Mouse (Mus musculus): ENCODE data around the gene Usp32. TPM values are rescaled to one million over a fixed set of nuclear protein-coding genes. Genes with fewer than 3 reads are reported as not detected.

Gene Usp32
- polyA plus RNA-seq (2017; shearing (Covaris generic)) = 18.1 TPM

GRCm38 (mm10) chr11:85139581-85140540, at the start of gene Usp32:
Usp32 (minus strand) TSS chr11:85140161.

DNA sequence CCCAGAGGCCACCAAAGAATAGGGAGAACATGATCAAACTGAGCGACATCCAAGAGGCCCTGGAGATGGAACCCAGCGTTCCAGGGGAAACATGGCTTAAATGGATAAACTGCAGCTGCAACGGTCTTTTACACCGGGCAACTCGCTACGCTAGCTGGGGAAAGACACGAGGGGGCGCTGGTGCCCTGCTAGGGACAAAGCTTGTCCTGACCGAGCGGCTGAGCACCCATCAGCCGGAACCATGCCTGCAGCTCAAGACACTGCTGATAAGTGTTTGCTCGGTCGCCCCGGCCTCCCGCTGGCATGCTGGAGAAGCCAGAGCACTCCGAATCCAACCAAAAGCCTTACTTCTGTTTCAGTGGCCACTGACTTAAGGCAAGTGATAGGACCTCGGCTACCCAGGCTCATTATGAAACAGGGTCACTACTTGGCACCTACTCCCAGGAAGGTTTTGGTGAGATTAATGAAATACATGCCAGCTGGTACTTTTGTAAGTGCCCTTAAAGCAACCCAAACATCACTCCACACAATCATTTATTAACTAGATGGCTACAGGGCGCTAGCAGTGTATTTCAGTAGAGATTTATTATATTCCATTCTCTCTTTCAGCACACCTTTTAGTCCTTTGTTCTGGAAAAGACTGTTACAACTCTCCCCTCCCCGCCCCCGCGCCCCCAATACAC, 30.2 kb upstream of the Usp32 start, which contains the start of gene 1700125H20Rik:
Gene 1700125H20Rik (plus strand): TSS at position 347 of the 683 bp plus-strand sequence.

DNA sequence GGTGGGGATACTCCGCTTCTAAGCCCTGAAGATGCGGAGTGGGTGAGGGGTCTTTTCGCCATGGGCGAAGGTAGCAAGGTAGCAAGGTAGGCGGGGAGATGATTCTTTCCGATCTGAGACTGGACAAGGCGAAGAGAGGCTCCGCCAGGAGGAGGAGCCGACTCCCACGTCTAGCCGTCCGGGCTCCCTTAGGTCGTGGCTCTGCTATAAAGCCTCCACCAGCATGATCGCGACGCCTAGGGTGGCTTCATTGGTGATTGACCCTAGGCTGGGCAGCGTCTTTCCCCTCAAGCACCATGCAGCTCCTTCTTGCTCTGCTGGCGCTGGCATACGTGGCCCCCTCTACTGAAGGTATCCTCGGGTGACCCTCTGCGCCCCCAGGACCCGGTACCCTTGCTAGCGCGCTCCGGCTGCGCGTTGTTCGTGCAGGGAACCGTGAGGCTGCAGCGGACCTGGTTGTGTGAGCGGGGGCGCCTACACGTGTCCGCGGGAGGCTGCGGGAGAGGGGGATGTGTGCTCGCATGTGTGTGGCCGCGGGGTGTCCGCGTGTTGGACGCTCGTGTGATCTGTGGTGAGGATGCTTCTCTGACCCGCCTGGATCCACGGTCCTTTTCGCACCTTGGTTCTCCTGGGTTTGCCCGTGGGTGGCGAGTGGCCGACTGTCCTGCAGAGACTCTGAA, 182.2 kb downstream of the Usp32 start, which contains the start of gene Car4:
Gene Car4 (plus strand): TSS at position 196 of the 680 bp plus-strand sequence.

Other genes with a start within 250 kb of the Usp32 start
- gene Znhit3, start 223.8 kb downstream of the Usp32 start, polyA plus RNA-seq (2017; shearing (Covaris generic)) = 33.2 TPM
- gene Car4, start 182.4 kb downstream of the Usp32 start, polyA plus RNA-seq (2017; shearing (Covaris generic)) = not detected
- not detected for gene 1700125H20Rik, start 30.2 kb upstream of the Usp32 start, polyA plus RNA-seq (2017; shearing (Covaris generic))
- gene Appbp2, start 95.0 kb upstream of the Usp32 start, polyA plus RNA-seq (2017; shearing (Covaris generic)) = 47.8 TPM
- gene Ppm1d, start 171.1 kb upstream of the Usp32 start, polyA plus RNA-seq (2017; shearing (Covaris generic)) = 46.6 TPM
- 53.7 TPM for gene Bcas3, start 213.0 kb upstream of the Usp32 start, polyA plus RNA-seq (2017; shearing (Covaris generic))